8 mouse cellular contexts compared by ENCODE assay signal in the genomic region with DNA sequence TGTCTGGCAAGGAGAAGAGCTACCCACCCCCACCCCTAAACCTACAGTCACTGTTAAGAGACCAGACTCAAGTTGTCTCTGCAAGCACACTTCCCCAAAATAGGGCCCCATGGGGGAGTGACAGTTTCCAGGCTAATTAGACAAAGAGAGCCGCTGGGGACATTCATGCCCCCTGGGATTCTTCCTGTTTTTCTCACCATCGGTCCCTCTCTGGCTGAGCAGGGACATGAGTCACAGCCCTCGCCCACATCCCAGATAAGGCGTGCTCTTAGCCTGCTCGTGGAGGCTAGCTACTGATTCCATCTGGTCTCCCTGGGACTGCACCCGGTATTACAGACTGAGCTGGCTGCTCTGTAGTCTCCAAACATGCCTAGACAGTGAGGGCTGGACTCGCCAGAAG. TPM values are rescaled to one million over a fixed set of nuclear protein-coding genes. Genes with fewer than 3 reads are reported as not detected.
DNase-seq lines count a peak whose midpoint lies in the region; ATAC-seq lines count a peak whose summit lies in the region.
"Had no signal": no experiment of that assay in that cellular context is flagged by ENCODE, and none has a peak within 500 bp of the region (broad histone marks: within the 10 kb centered on the region; RNA-seq: fewer than 3 reads in every experiment).

No protein-coding gene starts in this region.

- intact Hi-C loops in heart, postnatal 14 days (cut with DNase I): loop anchor here (10.0 kb wide), 1 partner anchor 298 kb away; the partner anchor contains the start of genes Stkld1 and Surf4

- no peak overlapping the region for H3K4me3 ChIP-seq in midbrain, embryonic 10.5 days
- no peak overlapping the region for H3K4me3 ChIP-seq in midbrain, embryonic 15.5 days
- H3K4me3 ChIP-seq: embryonic facial prominence, embryonic 13.5 days had no signal

- H3K9me3 ChIP-seq in midbrain, embryonic 10.5 days (replicated peaks): no peaks in the 10 kb centered on the region
- no peaks in the 10 kb centered on the region for H3K9me3 ChIP-seq in midbrain, embryonic 15.5 days
- H3K9me3 ChIP-seq: embryonic facial prominence, embryonic 13.5 days had no signal

- peak overlapping the region; percentile 39 for H3K27ac ChIP-seq in midbrain, embryonic 10.5 days (replicated peaks)
- no peak overlapping the region for H3K27ac ChIP-seq in midbrain, embryonic 15.5 days
- H3K27ac ChIP-seq: embryonic facial prominence, embryonic 13.5 days had no signal

- no peak for DNase-seq in midbrain, embryonic 10.5 days (ENCODE audit: low spot score)
- DNase-seq in c-Kit-positive CD71-negative TER-119-negative erythroid progenitor cells, embryonic 14.5 days (ENCODE audit: low read depth): peak; percentile 84
- DNase-seq in heart, postnatal 14 days: peak; percentile 57 to 58
- DNase-seq in lung, postnatal 25 days (ENCODE audit: low spot score): peak; percentile 38
- no peak for DNase-seq in gastrocnemius, postnatal 10 days

- peaks cover 7% of the 10 kb centered on the region; the same call in 1 of the 2 replicates for H3K4me1 ChIP-seq in midbrain, embryonic 10.5 days
- H3K4me1 ChIP-seq in midbrain, embryonic 15.5 days: no peaks in the 10 kb centered on the region

- no peak for ATAC-seq in midbrain, embryonic 15.5 days (replicated peaks)
- ATAC-seq in erythroblast, adult 5-6 weeks (replicated peaks; ENCODE audit: low FRiP score, poor library complexity, severe bottlenecking): no peak

- WGBS in midbrain, embryonic 10.5 days: 34% methylated on average over 7 of the region's 7 CpGs
- 33% methylated on average over 7 of the region's 7 CpGs for WGBS in midbrain, embryonic 15.5 days

- H3K27me3 ChIP-seq in midbrain, embryonic 10.5 days (ENCODE audit: low read depth, poor library complexity, severe bottlenecking): peaks cover 10% of the 10 kb centered on the region
- no peaks in the 10 kb centered on the region for H3K27me3 ChIP-seq in midbrain, embryonic 15.5 days (replicated peaks)
- H3K27me3 ChIP-seq: embryonic facial prominence, embryonic 13.5 days had no signal

- H3K4me2 ChIP-seq in midbrain, embryonic 15.5 days: no peak overlapping the region
- H3K4me2 ChIP-seq: embryonic facial prominence, embryonic 13.5 days had no signal

- no peaks in the 10 kb centered on the region for H3K36me3 ChIP-seq in midbrain, embryonic 10.5 days
- no peaks in the 10 kb centered on the region for H3K36me3 ChIP-seq in midbrain, embryonic 15.5 days (replicated peaks)
- H3K36me3 ChIP-seq: embryonic facial prominence, embryonic 13.5 days had no signal

- no peak overlapping the region for H3K9ac ChIP-seq in midbrain, embryonic 15.5 days
- H3K9ac ChIP-seq: embryonic facial prominence, embryonic 13.5 days had no signal

RNA-seq across cellular contexts. Expression of gene Sardh, which starts 15.8 kb away (rescaled TPM):
- 1.0 and 3.7 TPM in 2 replicates for polyA plus RNA-seq in midbrain, embryonic 10.5 days (2016; fragmentation: Nextera tagmentation; extraction: Ambion mirVana)
- 4.6 and 6.5 TPM in 2 replicates for polyA plus RNA-seq in midbrain, embryonic 15.5 days (2015; fragmentation: Nextera tagmentation; extraction: Ambion mirVana)
- 10 to 100 TPM; 15.3 to 15.6 TPM for total RNA-seq in heart, postnatal 14 days (2021)
- 1 to 10 TPM; 5.2 to 7.8 TPM for total RNA-seq in gastrocnemius, postnatal 10 days (2021)
- total RNA-seq in erythroblast, adult 5-6 weeks (2015; ENCODE audit: low replicate concordance): not detected in 2 replicates
- 0.60 TPM in 1 of 2 replicates, not detected in the other for total RNA-seq in erythroblast, adult 5-6 weeks (2017; ENCODE audit: low replicate concordance)

Comparison
In these comparisons a context has a peak if more than half of its experiments do, and no peak if none do; other contexts are left out.
1. DNase-seq: peak in c-Kit-positive CD71-negative TER-119-negative erythroid progenitor cells, embryonic 14.5 days (single experiment), heart, postnatal 14 days (2 of 2) and lung, postnatal 25 days (single experiment); none in midbrain, embryonic 10.5 days (single experiment) and gastrocnemius, postnatal 10 days (single experiment).